Mouse (Mus musculus) heart, embryonic 13.5 days (tissue): ENCODE results near the gene Arhgap31. TPM values are rescaled to one million over a fixed set of nuclear protein-coding genes. Genes with fewer than 3 reads are reported as not detected.

ENCODE experiments used
- ATAC-seq: fragments of 200-750 bp; cut with Nextera tagmentation; 2 replicates; pipeline ENCODE4 v1.8.0; 2017; ENCODE audit warnings: moderate TSS enrichment; ENCODE audit not compliant: insufficient number of reproducible peaks, low FRiP score, low TSS enrichment; ENCODE audit errors: extremely low read depth
- H3K27ac ChIP-seq: fragments of 300-500 bp; sonication (generic); replicated peaks from 2 replicates; pipeline ENCODE4 v1.5.1; 2015; ENCODE audit warnings: moderate library complexity, mild to moderate bottlenecking, inconsistent platforms
- H3K27me3 ChIP-seq: fragments of 300-500 bp; sonication (generic); replicated peaks from 2 replicates; pipeline ENCODE4 v1.6.1; 2015; ENCODE audit warnings: mild to moderate bottlenecking, inconsistent platforms
- H3K36me3 ChIP-seq: fragments of 300-500 bp; sonication (generic); 2 replicates; pipeline ENCODE4 v1.6.1; 2015; ENCODE audit warnings: mild to moderate bottlenecking, inconsistent platforms
- H3K4me1 ChIP-seq: fragments of 300-500 bp; sonication (generic); 2 replicates; pipeline ENCODE4 v1.6.1; 2015; ENCODE audit warnings: inconsistent platforms
- H3K4me2 ChIP-seq: fragments of 300-500 bp; sonication (generic); 2 replicates; pipeline ENCODE4 v1.6.1; 2015; ENCODE audit warnings: inconsistent platforms, mild to moderate bottlenecking, moderate library complexity
- H3K4me3 ChIP-seq: fragments of 300-500 bp; sonication (generic); 2 replicates; pipeline ENCODE4 v1.5.1; 2015; ENCODE audit warnings: moderate library complexity, mild to moderate bottlenecking, inconsistent platforms
- H3K9ac ChIP-seq: fragments of 300-500 bp; sonication (generic); 2 replicates; pipeline ENCODE4 v1.6.1; 2015; ENCODE audit warnings: inconsistent platforms, mild to moderate bottlenecking, moderate library complexity
- H3K9me3 ChIP-seq: fragments of 300-500 bp; sonication (generic); 2 replicates; pipeline ENCODE4 v1.6.1; 2016; ENCODE audit warnings: inconsistent platforms
- WGBS: fragments of 180-500 bp; shearing (Covaris S2); methylation state at CpG from one replicate; pipeline ENCODE4 v1.1.7; 2015; ENCODE audit warnings: mixed read lengths; 5-methylcytosine and 5-hydroxymethylcytosine counted together
- polyA plus RNA-seq: library from polyadenylated mRNA; unstranded; fragments of >200 nt; fragmentation: Nextera tagmentation; extraction: Ambion mirVana; gene quantifications from 2 replicates; pipeline ENCODE4 v1.2.1, GENCODE M21; 2015

Arhgap31 gene
- polyA plus RNA-seq, 1 experiment from 2014 or later = 27.9 TPM

DNA sequence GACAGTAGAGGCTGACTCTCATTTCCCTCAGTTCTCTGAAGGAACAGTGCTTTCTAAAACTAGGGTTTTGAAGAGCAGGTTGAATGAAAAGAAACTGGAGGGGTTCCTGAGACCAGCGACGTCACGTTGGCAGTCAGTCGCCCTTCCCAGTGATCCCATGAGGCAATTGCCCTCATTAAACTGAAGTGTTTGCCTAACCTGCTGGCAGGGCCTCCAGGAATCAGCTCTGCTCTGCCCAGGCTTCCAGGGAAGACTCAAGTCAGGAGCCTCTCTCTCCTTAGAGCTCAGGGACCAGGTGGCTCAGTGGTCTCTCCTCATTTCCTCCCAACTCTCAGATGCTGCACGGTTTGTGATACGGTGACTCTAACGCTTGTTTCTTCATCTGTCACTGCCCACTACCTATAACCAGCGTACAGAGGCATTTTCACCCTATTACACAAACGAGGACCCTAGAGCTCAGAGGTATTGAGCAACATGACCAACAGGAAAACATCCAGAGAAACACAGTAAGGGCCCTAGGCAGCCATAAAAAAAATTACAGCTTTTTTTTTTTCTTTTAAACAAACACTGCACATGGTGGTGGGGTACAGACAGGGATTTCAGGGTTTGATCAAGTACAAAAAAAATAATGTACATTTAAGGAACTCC, 64.2 kb downstream of the Arhgap31 start:
- peaks cover 79% of the 10 kb centered on the region for H3K4me1 ChIP-seq
- no peak overlapping the region for H3K4me3 ChIP-seq
- peak overlapping the region; percentile 45; the same call in 1 of the 2 replicates for H3K9ac ChIP-seq
- H3K36me3 ChIP-seq = no peaks in the 10 kb centered on the region
- ATAC-seq = no peak
- H3K9me3 ChIP-seq = no peaks in the 10 kb centered on the region
- H3K27me3 ChIP-seq = no peaks in the 10 kb centered on the region
- 0 out of 2 replicates have a peak overlapping the region, but pooled peaks have one; percentile 7 for H3K4me2 ChIP-seq
- H3K27ac ChIP-seq = peak overlapping the region; percentile 64
- WGBS = 69% methylated on average over 9 of the region's 9 CpGs

DNA sequence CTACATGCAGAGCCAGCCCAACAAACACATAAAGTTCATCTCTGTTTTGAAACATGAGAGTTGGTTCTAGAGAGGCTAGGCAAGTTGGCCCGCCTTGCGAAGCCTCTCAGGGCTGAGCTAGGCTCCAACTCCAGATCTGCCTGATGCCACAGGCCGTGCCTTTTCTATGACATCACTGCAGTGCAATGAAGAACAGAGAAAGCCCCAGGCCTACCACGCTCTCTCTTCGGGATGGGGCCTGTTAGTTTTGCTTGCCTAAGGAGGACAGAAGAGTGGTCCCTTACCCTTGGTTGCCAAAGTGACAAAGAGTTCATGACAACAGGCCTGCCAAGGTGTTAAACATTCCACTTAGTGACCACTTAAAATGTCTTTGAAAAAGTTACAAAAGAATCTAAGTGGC, 64.9 kb downstream of the Arhgap31 start:
- H3K9ac ChIP-seq = peak overlapping the region; percentile 47; the same call in 1 of the 2 replicates
- H3K27ac ChIP-seq = peak overlapping the region; percentile 64
- no peaks in the 10 kb centered on the region for H3K36me3 ChIP-seq
- no peaks in the 10 kb centered on the region for H3K27me3 ChIP-seq
- no peak overlapping the region for H3K4me3 ChIP-seq
- H3K4me2 ChIP-seq = no peak overlapping the region
- no peaks in the 10 kb centered on the region for H3K9me3 ChIP-seq
- WGBS = 37% methylated on average over 5 of the region's 5 CpGs
- H3K4me1 ChIP-seq = peaks cover 79% of the 10 kb centered on the region
- 0 out of 2 replicates have a peak, but pooled peaks have one; percentile 28 for ATAC-seq

DNA sequence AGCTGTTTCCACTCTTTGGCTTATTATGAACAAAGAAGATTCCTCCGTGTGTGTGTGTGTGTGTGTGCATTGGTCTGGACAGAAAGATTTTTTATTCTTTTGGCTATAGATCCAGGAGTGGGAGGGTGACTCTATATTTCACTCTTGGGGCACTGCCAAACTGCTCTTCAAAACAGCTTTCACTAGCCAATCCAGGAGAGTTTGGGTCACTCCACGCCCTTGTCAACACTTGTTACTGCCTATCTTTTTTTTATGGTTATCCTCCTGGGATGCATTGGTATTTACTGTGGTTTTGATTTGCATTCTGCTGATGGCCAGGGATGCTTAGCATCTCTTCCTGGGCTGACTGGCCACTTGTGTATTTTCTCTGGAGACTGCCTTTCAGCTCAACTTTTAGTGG, 68.6 kb downstream of the Arhgap31 start:
- ATAC-seq = no peak

DNA sequence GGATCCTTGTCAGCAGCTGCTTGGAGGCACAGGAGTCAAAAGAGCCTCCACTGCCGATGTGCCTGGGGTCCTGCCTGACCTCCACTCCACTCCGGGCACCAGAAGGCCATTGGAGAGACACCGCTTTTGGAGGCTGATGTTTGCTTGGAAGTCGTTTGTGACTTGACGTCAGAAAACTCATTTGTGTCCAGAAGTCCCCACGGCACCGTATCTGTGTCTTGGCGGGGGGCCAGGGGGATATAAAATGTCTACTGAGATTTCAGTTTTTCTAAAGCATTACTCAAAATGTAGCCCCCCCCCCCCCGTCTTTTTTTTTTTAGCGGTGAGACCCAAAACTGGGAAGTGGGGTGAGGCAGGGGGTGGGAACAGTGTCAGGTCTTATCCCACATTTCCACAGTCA, 76.0 kb downstream of the Arhgap31 start:
- Histone ChIP-seq H3K27me3 (no peaks in the 10 kb centered on the region), H3K4me3 (no peak overlapping the region), H3K4me1 (peaks cover 30% of the 10 kb centered on the region), H3K9me3 (no peaks in the 10 kb centered on the region), H3K9ac (no peak overlapping the region), H3K36me3 (peaks cover 66% of the 10 kb centered on the region), H3K27ac (peak overlapping the region; percentile 56), H3K4me2 (no peak overlapping the region)
- WGBS = 54% methylated on average over 10 of the region's 10 CpGs
- ATAC-seq = no peak

More for the DNA sequence above, 68.6 kb downstream of the Arhgap31 start:
- H3K27me3 ChIP-seq = no peaks in the 10 kb centered on the region
- H3K9ac ChIP-seq = 0 out of 2 replicates have a peak overlapping the region, but pooled peaks have one; percentile 30
- H3K4me2 ChIP-seq = no peak overlapping the region
- H3K36me3 ChIP-seq = peaks cover 13% of the 10 kb centered on the region
- peak overlapping the region; percentile 24; the same call in 1 of the 2 replicates for H3K27ac ChIP-seq
- H3K9me3 ChIP-seq = no peaks in the 10 kb centered on the region
- WGBS = 53% methylated on average over 2 of the region's 2 CpGs
- H3K4me3 ChIP-seq = no peak overlapping the region
- peaks cover 68% of the 10 kb centered on the region for H3K4me1 ChIP-seq

DNA sequence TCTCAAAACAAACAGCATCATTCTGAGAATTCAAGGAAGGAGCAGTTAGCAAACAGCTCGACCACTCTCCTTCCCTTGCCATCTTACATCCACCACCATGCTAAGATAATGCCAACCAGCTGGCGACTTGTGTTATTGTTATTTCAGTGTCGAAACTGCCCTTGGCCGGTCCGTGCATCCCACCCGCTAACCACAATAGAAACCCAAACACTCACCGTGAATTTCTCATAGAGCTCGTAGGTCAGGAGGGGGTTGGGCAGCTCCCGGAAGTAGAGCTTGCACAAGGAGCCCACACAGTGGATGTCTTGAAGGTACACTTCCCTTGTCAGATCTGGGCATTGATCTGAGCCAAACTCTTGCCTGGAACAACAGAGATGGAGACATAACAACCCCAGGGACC, 76.4 kb downstream of the Arhgap31 start:
- no peaks in the 10 kb centered on the region for H3K27me3 ChIP-seq
- no peak overlapping the region for H3K9ac ChIP-seq
- peaks cover 67% of the 10 kb centered on the region for H3K36me3 ChIP-seq
- H3K4me2 ChIP-seq = no peak overlapping the region
- H3K4me1 ChIP-seq = peaks cover 26% of the 10 kb centered on the region
- WGBS = 55% methylated on average over 9 of the region's 9 CpGs
- peak overlapping the region; percentile 56 for H3K27ac ChIP-seq
- no peaks in the 10 kb centered on the region for H3K9me3 ChIP-seq
- H3K4me3 ChIP-seq = no peak overlapping the region
- no peak for ATAC-seq

DNA sequence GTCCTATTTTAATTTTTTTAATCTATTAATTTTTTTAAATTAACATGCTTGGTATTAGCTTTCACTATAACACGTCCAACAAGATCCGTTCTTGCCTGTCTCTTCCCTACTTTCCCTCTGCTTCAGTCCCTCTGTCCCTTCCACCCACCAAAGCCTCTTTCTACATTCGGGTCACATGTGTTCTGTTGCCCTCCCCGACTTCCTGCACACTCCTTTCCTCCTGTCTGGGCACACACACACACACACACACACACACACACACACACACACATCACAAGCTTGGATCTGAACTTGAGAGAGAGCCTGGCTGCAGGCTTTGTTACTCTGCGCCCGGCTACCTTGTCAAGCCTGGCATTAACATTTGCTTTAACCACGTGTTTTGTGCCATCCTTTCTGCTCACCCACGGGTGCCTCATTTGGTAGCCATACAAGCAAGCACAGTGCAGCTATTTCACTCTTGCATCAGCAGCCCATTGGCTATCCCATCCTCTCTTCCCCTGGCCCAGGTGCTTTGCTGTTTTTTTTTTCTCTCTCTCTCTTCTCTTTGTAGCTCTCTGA, 77.2 kb downstream of the Arhgap31 start:
- no peak for ATAC-seq
- Histone ChIP-seq H3K4me1 (peaks cover 23% of the 10 kb centered on the region), H3K9me3 (no peaks in the 10 kb centered on the region), H3K4me2 (no peak overlapping the region), H3K9ac (no peak overlapping the region), H3K27me3 (no peaks in the 10 kb centered on the region), H3K4me3 (no peak overlapping the region), H3K36me3 (peaks cover 71% of the 10 kb centered on the region), H3K27ac (peak overlapping the region; percentile 56; the same call in 1 of the 2 replicates)
- 74% methylated on average over 8 of the region's 8 CpGs for WGBS

DNA sequence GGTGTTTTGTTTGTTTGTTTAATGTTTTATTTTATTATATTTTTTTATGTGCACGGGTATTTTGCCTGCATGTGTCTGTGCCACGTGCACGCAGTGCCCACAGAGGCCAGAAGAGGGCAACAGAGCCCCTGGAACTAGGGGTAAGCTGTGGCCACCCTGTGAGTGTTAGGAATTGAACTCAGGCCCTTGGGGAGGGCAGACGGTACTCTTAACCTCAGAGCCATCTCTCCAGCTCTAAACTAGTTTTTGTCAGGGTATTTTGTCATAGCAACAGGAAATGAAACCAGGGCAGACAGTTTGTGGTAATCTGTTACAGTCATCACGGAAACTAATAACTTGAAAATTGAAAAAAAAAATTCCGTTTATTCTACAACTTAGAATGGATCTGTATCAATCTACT, 80.9 kb downstream of the Arhgap31 start:
- Histone ChIP-seq H3K27me3 (no peaks in the 10 kb centered on the region), H3K4me2 (no peak overlapping the region), H3K4me3 (no peak overlapping the region), H3K9ac (no peak overlapping the region), H3K4me1 (peaks cover 52% of the 10 kb centered on the region), H3K36me3 (peaks cover 50% of the 10 kb centered on the region), H3K9me3 (no peaks in the 10 kb centered on the region), H3K27ac (no peak overlapping the region)
- WGBS = 55% methylated on average over 6 of the region's 6 CpGs
- no peak for ATAC-seq

DNA sequence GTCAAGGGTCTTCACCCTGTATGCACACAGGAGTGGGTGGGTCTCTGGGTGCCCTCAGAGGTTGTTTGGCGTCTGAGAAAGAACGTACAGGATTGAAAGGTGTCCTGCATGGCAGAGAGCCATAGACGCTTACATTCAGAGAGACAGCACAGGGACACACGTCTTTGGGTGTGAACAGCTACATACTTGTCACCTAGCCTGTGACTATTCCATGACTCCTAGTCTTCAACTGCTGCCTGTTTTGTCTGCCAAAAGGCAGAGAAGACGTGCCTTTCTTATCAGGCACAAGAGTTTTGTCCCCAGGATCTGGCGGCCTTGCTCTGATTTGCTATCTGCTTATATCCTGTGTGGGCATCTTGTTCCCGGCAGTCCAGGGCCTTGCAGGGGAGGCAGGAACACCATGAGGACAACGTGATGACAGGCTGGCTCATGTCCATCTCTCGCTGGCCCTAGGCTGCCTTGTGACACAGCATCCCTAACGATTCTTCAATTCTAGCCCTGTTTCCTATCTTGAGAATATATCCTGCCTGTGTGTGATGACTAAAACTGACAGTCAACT, 87.2 kb downstream of the Arhgap31 start:
- no peaks in the 10 kb centered on the region for H3K9me3 ChIP-seq
- H3K36me3 ChIP-seq = peaks cover 48% of the 10 kb centered on the region
- peaks cover 94% of the 10 kb centered on the region for H3K4me1 ChIP-seq
- H3K9ac ChIP-seq = peak overlapping the region; percentile 15; the same call in 1 of the 2 replicates
- 15% methylated on average over 10 of the region's 10 CpGs for WGBS
- H3K4me3 ChIP-seq = no peak overlapping the region
- H3K27me3 ChIP-seq = no peaks in the 10 kb centered on the region
- H3K4me2 ChIP-seq = 0 out of 2 replicates have a peak overlapping the region, but pooled peaks have one; percentile 8
- peak; percentile 67; the same call in 1 of the 2 replicates for ATAC-seq
- H3K27ac ChIP-seq = peak overlapping the region; percentile 87

DNA sequence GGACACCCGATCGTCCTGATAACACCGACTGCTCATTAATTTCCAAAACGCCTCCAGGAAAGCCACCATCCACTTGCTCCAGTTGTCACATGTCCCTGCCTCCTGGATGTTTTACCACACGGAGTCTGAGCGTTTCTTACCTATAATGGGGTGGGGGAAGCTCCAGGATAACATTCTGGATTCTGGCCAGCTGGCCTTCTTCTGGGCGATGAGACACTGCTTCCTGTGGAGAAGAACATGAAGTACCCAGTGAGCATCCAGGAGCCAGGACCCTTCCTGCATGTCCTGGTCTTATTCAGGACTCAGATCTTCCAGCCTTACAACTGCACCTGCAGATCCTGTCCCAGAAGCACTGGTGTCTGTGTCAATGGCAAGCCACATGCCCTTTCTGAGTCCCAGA, 87.7 kb downstream of the Arhgap31 start:
- ATAC-seq = no peak
- Histone ChIP-seq H3K27me3 (no peaks in the 10 kb centered on the region), H3K4me2 (0 out of 2 replicates have a peak overlapping the region, but pooled peaks have one; percentile 8), H3K9me3 (no peaks in the 10 kb centered on the region), H3K4me3 (no peak overlapping the region), H3K27ac (peak overlapping the region; percentile 87), H3K36me3 (peaks cover 53% of the 10 kb centered on the region), H3K4me1 (peaks cover 94% of the 10 kb centered on the region), H3K9ac (peak overlapping the region; percentile 15; the same call in 1 of the 2 replicates)
- WGBS = 48% methylated on average over 7 of the region's 7 CpGs

DNA sequence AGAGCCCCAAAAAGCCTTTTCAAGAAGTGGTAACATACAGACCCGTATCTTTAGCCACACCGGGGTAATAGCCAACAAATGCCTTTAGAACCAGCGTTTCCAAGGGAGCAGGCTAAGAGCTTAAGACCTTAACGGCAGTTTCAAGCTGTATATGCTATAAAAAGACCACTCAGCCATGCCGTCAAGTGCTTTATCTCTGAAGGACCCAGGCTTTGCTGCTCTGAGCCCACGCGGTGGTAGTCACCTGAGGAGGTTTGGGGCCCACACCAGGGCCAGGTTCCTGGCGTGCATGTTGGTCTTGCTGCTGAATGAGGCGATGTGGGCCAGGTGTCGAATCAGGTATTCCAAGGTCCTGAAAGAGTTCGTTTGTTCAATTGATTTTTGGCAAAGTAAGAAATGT, 88.8 kb downstream of the Arhgap31 start:
- no peak overlapping the region for H3K4me3 ChIP-seq
- ATAC-seq = no peak
- peak overlapping the region; percentile 12 for H3K4me2 ChIP-seq
- no peaks in the 10 kb centered on the region for H3K9me3 ChIP-seq
- peaks cover 85% of the 10 kb centered on the region for H3K4me1 ChIP-seq
- H3K27me3 ChIP-seq = no peaks in the 10 kb centered on the region
- WGBS = 40% methylated on average over 11 of the region's 11 CpGs
- H3K36me3 ChIP-seq = peaks cover 64% of the 10 kb centered on the region
- 0 out of 2 replicates have a peak overlapping the region, but pooled peaks have one; percentile 8 for H3K9ac ChIP-seq
- peak overlapping the region; percentile 87 for H3K27ac ChIP-seq

DNA sequence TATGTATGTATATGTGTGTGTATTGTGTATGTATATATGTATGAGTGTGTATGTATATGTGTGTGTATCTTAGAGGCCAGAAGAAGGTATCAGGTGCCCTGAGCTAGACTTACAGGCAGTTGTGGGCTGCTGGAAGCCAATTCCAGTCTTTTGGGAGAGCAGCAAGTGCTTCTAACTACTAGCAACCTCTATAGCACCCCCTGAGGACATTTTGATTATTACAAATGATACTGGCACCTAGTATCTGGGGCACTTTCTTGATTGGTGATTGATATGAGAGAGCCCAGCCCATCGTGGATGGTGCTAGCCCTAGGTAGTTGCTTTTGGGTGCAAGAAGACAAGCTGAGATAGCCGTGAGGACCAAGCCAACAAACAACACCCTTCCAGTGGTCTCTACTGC, 90.8 kb downstream of the Arhgap31 start:
- Histone ChIP-seq H3K9ac (no peak overlapping the region), H3K9me3 (no peaks in the 10 kb centered on the region), H3K4me3 (no peak overlapping the region), H3K27me3 (no peaks in the 10 kb centered on the region), H3K4me2 (no peak overlapping the region), H3K27ac (peak overlapping the region; percentile 46; the same call in 1 of the 2 replicates), H3K36me3 (peaks cover 78% of the 10 kb centered on the region), H3K4me1 (peaks cover 66% of the 10 kb centered on the region)
- WGBS = 58% methylated on average over 2 of the region's 2 CpGs
- no peak for ATAC-seq
